Mouse (Mus musculus) embryonic facial prominence, embryonic 12.5 days (tissue): ENCODE measurements around the gene Hist1h1c. TPM values are rescaled to one million over a fixed set of nuclear protein-coding genes. Genes with fewer than 3 reads are reported as not detected.
"Not testable (repeated sequence)": the region's sequence is repeated elsewhere in the genome, so short reads cannot be mapped to it uniquely, and the experiment has no call there.

Experiments used
- ATAC-seq: fragments of 200-750 bp; cut with Nextera tagmentation; 2 replicates; pipeline ENCODE4 v1.8.0; 2017; ENCODE audit not compliant: insufficient number of reproducible peaks, insufficient read depth, low FRiP score, low TSS enrichment
- H3K27ac ChIP-seq: fragments of 300-500 bp; sonication (generic); 2 replicates; pipeline ENCODE4 v1.5.1; 2016; ENCODE audit warnings: mild to moderate bottlenecking
- H3K27me3 ChIP-seq: fragments of 300-500 bp; sonication (generic); 2 replicates; pipeline ENCODE4 v1.6.1; 2016; ENCODE audit warnings: mild to moderate bottlenecking, moderate library complexity
- H3K36me3 ChIP-seq: fragments of 300-500 bp; sonication (generic); 2 replicates; pipeline ENCODE4 v1.6.1; 2016; ENCODE audit warnings: mild to moderate bottlenecking
- H3K4me1 ChIP-seq: fragments of 300-500 bp; sonication (generic); 2 replicates; pipeline ENCODE4 v1.6.1; 2016
- H3K4me2 ChIP-seq: fragments of 300-500 bp; sonication (generic); replicated peaks from 2 replicates; pipeline ENCODE4 v1.6.1; 2016; ENCODE audit warnings: mild to moderate bottlenecking, moderate library complexity
- H3K4me3 ChIP-seq: fragments of 300-500 bp; sonication (generic); 2 replicates; pipeline ENCODE4 v1.5.1; 2016; ENCODE audit warnings: mild to moderate bottlenecking
- H3K9ac ChIP-seq: fragments of 300-500 bp; sonication (generic); 2 replicates; pipeline ENCODE4 v1.6.1; 2016; ENCODE audit warnings: mild to moderate bottlenecking, moderate library complexity
- H3K9me3 ChIP-seq: fragments of 300-500 bp; sonication (generic); 2 replicates; pipeline ENCODE4 v1.6.1; 2016; ENCODE audit warnings: mild to moderate bottlenecking, moderate library complexity
- WGBS: fragments of 180-500 bp; shearing (Covaris S2); methylation state at CpG from one replicate; pipeline ENCODE4 v1.1.7; 2016; 5-methylcytosine and 5-hydroxymethylcytosine counted together
- polyA plus RNA-seq: library from polyadenylated mRNA; unstranded; fragments of >200 nt; fragmentation: Nextera tagmentation; extraction: Ambion mirVana; gene quantifications from 2 replicates; pipeline ENCODE4 v1.2.1, GENCODE M21; 2016

The Hist1h1c gene
- polyA plus RNA-seq, 1 experiment from 2014 or later: 22.8 TPM

DNA sequence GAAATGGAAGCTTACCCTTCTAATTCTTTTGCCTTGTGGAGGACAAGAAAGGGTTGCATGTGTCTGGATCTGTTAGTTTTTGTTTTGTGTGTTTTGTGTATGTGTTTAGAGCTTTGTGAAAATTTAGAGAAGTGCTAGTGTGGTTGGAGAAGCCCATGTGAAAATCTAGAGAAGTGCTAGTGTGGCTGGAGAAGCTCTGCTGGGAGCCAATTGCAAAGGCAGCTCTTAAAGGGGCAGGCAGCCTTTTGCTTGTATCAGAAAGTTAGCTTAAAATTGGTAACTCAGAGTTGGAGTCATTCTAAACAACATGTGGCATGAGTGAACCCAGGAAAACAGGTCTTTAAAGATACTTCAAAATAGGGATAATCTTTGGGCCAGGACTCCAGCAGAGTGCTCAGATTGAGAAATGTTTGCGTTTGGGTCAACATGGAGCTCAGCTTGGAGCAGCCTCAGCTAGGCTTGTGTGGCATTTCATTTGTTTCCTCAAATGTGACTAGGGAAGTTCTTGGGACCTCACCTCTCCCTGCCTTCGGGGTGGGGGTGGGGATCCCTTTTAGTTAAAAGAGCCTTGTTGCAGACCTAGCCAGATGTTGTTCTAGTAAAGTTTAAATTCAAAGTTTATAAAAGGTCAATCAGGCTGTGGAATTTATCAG lies 20.9 kb upstream of the Hist1h1c start:
- not testable (repeated sequence) for H3K4me1 ChIP-seq, H3K4me3 ChIP-seq, H3K9me3 ChIP-seq, H3K27me3 ChIP-seq, H3K4me2 ChIP-seq, H3K9ac ChIP-seq, H3K36me3 ChIP-seq, H3K27ac ChIP-seq, ATAC-seq
- WGBS: 18% methylated on average over 2 of the region's 2 CpGs

DNA sequence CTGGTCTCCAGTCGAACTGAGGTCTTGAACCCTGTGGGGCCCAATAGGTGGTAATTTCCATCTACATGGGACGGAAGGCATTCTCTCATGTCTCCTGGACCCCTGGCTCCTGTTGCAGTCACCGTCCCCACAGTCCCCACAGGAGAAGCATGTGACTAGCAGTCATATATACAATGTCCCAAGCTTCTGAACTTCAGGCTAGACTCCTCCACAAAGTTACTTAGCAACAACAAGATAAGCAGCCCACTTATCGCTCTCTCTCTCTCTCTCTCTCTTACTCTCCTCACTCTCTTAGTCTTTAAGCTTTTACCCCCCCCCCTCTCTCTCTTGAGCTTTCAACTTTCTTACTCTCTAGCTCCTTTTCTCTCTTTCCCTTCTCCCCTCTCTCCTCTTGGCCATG lies 14.4 kb upstream of the Hist1h1c start:
- Histone ChIP-seq H3K9ac (no peak overlapping the region), H3K4me2 (no peak overlapping the region), H3K27ac (no peak overlapping the region), H3K36me3 (no peaks in the 10 kb centered on the region), H3K9me3 (no peaks in the 10 kb centered on the region), H3K4me1 (no peaks in the 10 kb centered on the region), H3K27me3 (no peaks in the 10 kb centered on the region), H3K4me3 (no peak overlapping the region)
- no peak for ATAC-seq
- WGBS: 87% methylated on average over 4 of the region's 4 CpGs

DNA sequence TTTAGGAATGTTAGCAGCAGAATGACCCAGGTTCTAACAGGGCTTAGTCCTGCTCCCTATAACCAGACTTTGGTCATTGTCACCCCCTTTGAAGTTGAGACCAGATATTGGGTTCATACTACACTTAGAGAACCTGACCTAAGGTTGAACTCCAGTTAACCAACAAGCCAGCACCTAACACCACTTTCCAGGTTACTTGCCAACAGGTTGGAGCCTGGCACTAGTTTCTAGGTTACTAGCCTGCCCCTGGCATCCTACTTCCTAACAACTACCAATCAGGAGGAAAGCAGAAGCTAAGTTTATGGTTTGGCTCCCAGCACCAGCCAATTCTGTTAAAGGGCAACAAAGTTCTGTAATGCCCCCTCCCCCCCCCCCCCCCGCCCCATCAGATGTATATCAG lies 13.4 kb upstream of the Hist1h1c start:
- Histone ChIP-seq H3K27ac (no peak overlapping the region), H3K4me2 (no peak overlapping the region), H3K4me3 (no peak overlapping the region)

GRCm38 (mm10) chr13:23728472-23729191 lies 10.0 kb upstream of the Hist1h1c start:
- no peak overlapping the region for H3K4me2 ChIP-seq
- no peak for ATAC-seq
- 90% methylated on average over 18 of the region's 18 CpGs for WGBS
- H3K9ac ChIP-seq: no peak overlapping the region
- no peaks in the 10 kb centered on the region for H3K27me3 ChIP-seq
- no peak overlapping the region for H3K27ac ChIP-seq
- no peaks in the 10 kb centered on the region for H3K36me3 ChIP-seq
- H3K4me1 ChIP-seq: no peaks in the 10 kb centered on the region
- no peak overlapping the region for H3K4me3 ChIP-seq
- no peaks in the 10 kb centered on the region for H3K9me3 ChIP-seq

More for the DNA sequence above, 13.4 kb upstream of the Hist1h1c start:
- Histone ChIP-seq H3K36me3 (no peaks in the 10 kb centered on the region), H3K27me3 (no peaks in the 10 kb centered on the region), H3K9me3 (no peaks in the 10 kb centered on the region), H3K4me1 (no peaks in the 10 kb centered on the region), H3K9ac (no peak overlapping the region)
- no peak for ATAC-seq
- WGBS: no CpG with 5 or more reads among the region's 1 CpGs

GRCm38 (mm10) chr13:23729192-23729525 lies 9.4 kb upstream of the Hist1h1c start:
- H3K9ac ChIP-seq: no peak overlapping the region
- H3K9me3 ChIP-seq: no peaks in the 10 kb centered on the region
- 93% methylated on average over 9 of the region's 9 CpGs for WGBS
- no peaks in the 10 kb centered on the region for H3K4me1 ChIP-seq
- no peaks in the 10 kb centered on the region for H3K27me3 ChIP-seq
- ATAC-seq: no peak
- H3K27ac ChIP-seq: no peak overlapping the region
- H3K4me3 ChIP-seq: no peak overlapping the region
- H3K4me2 ChIP-seq: no peak overlapping the region
- no peaks in the 10 kb centered on the region for H3K36me3 ChIP-seq

- WGBS: 87% methylated on average over 5 of the region's 5 CpGs
- no peaks in the 10 kb centered on the region for H3K4me1 ChIP-seq
- no peaks in the 10 kb centered on the region for H3K27me3 ChIP-seq
- no peak overlapping the region for H3K4me3 ChIP-seq
- H3K9ac ChIP-seq: no peak overlapping the region
- no peak for ATAC-seq
- no peak overlapping the region for H3K4me2 ChIP-seq
- H3K36me3 ChIP-seq: no peaks in the 10 kb centered on the region
- H3K9me3 ChIP-seq: no peaks in the 10 kb centered on the region
- no peak overlapping the region for H3K27ac ChIP-seq
Observed at GRCm38 (mm10) chr13:23729706-23730105, 8.9 kb upstream of the Hist1h1c start.

GRCm38 (mm10) chr13:23730479-23730878 lies 8.1 kb upstream of the Hist1h1c start:
- no peak overlapping the region for H3K4me2 ChIP-seq
- no peak for ATAC-seq
- 43% methylated on average over 8 of the region's 8 CpGs for WGBS
- H3K27ac ChIP-seq: no peak overlapping the region
- no peaks in the 10 kb centered on the region for H3K9me3 ChIP-seq
- H3K4me1 ChIP-seq: no peaks in the 10 kb centered on the region
- no peaks in the 10 kb centered on the region for H3K27me3 ChIP-seq
- no peaks in the 10 kb centered on the region for H3K36me3 ChIP-seq
- no peak overlapping the region for H3K4me3 ChIP-seq
- H3K9ac ChIP-seq: no peak overlapping the region

DNA sequence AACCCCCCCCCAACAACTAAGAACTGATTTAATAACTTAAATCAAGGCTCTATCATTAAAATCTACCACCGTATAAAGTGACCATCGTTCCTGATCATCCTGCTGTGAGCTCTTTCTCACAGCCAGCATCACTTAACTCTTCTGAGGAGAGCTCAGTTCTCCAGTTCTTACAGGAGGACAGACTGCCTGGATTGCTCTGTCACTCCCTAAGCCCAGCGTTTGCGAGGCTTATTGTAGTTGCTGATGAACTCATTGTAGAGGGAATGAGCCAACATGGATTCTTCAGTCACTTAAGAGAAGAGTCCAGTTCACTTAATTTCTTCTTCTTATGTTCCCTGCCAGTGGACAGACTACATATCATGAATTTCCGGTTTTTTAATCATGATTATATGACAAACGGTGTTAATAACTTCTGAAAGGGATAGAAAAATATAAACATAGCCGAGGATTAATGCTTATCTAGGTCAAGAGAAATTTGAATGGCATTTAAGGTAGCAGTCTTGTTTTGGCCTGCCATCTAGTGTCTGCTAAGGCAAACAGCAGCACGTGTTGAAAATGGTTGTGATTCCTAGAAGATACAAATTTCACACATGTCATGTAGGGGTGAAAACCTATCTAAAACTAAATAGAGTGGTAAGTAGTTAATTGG lies 6.3 kb upstream of the Hist1h1c start:
- no peak overlapping the region for H3K4me3 ChIP-seq
- no peak overlapping the region for H3K27ac ChIP-seq
- H3K4me1 ChIP-seq: no peaks in the 10 kb centered on the region
- no peaks in the 10 kb centered on the region for H3K9me3 ChIP-seq
- no peak for ATAC-seq
- H3K36me3 ChIP-seq: no peaks in the 10 kb centered on the region
- H3K9ac ChIP-seq: no peak overlapping the region
- H3K4me2 ChIP-seq: no peak overlapping the region
- no peaks in the 10 kb centered on the region for H3K27me3 ChIP-seq
- WGBS: 24% methylated on average over 8 of the region's 8 CpGs

- Histone ChIP-seq H3K9ac (no peak overlapping the region), H3K9me3 (no peaks in the 10 kb centered on the region), H3K36me3 (no peaks in the 10 kb centered on the region), H3K4me1 (peaks cover 8% of the 10 kb centered on the region; the same call in 1 of the 2 replicates), H3K27ac (no peak overlapping the region), H3K27me3 (no peaks in the 10 kb centered on the region), H3K4me3 (no peak overlapping the region), H3K4me2 (no peak overlapping the region)
- ATAC-seq: no peak
- 81% methylated on average over 5 of the region's 5 CpGs for WGBS
Observed at GRCm38 (mm10) chr13:23737091-23737490, 1.5 kb upstream of the Hist1h1c start.

GRCm38 (mm10) chr13:23738041-23738440 lies 567 bp upstream of the Hist1h1c start:
- Histone ChIP-seq H3K9ac (peak overlapping the region; percentile 83), H3K9me3 (no peaks in the 10 kb centered on the region), H3K4me1 (peaks cover 8% of the 10 kb centered on the region; the same call in 1 of the 2 replicates), H3K27me3 (no peaks in the 10 kb centered on the region), H3K4me3 (peak overlapping the region; percentile 62; the same call in 1 of the 2 replicates), H3K4me2 (peak overlapping the region; percentile 92), H3K27ac (peak overlapping the region; percentile 99), H3K36me3 (no peaks in the 10 kb centered on the region)
- no peak for ATAC-seq
- 26% methylated on average over 4 of the region's 4 CpGs for WGBS

- peak overlapping the region; percentile 83 for H3K9ac ChIP-seq
- under 1% methylated on average over 39 of the region's 39 CpGs for WGBS
- peak overlapping the region; percentile 92 for H3K4me2 ChIP-seq
- peaks cover 9% of the 10 kb centered on the region; the same call in 1 of the 2 replicates for H3K4me1 ChIP-seq
- ATAC-seq: peak; percentile 90
- H3K27ac ChIP-seq: peak overlapping the region; percentile 99
- no peaks in the 10 kb centered on the region for H3K27me3 ChIP-seq
- H3K36me3 ChIP-seq: no peaks in the 10 kb centered on the region
- peak overlapping the region; percentile 62 for H3K4me3 ChIP-seq
- H3K9me3 ChIP-seq: no peaks in the 10 kb centered on the region
Observed at GRCm38 (mm10) chr13:23739069-23739921, 687 bp downstream of the Hist1h1c start.
